Comparison of ENCODE assay signal across 15 mouse cellular contexts in genomic region chr13:30166138-30167090, GRCm38 (mm10). TPM values are rescaled to one million over a fixed set of nuclear protein-coding genes. Genes with fewer than 3 reads are reported as not detected.
A peak's percentile ranks its signal among the peaks of the same experiment; 100 is the strongest.
DNase-seq lines count a peak whose midpoint lies in the region; ATAC-seq and TF ChIP-seq lines count a peak whose summit lies in the region.
"Had no signal": no experiment of that assay in that cellular context is flagged by ENCODE, and none has a peak within 500 bp of the region (broad histone marks: within the 10 kb centered on the region; RNA-seq: fewer than 3 reads in every experiment).

No protein-coding gene starts in this region.

- no peaks in the 10 kb centered on the region for H3K27me3 ChIP-seq in embryonic facial prominence, embryonic 14.5 days (replicated peaks; ENCODE audit: control insufficient read depth, insufficient read depth, low read length)
- no peaks in the 10 kb centered on the region for H3K27me3 ChIP-seq in embryonic facial prominence, embryonic 10.5 days (replicated peaks; ENCODE audit: low read depth, poor library complexity, severe bottlenecking)
- no peaks in the 10 kb centered on the region for H3K27me3 ChIP-seq in spleen, adult 2 months (ENCODE audit: control insufficient read depth, insufficient read depth, low read length)
- H3K27me3 ChIP-seq in neural tube, embryonic 15.5 days (replicated peaks), result no peaks in the 10 kb centered on the region
- H3K27me3 ChIP-seq in liver, embryonic 12.5 days (replicated peaks), result no peaks in the 10 kb centered on the region
- H3K27me3 ChIP-seq: kidney, embryonic 15.5 days had no signal

- no peak for TF ChIP-seq CTCF in spleen, adult 2 months (IDR thresholded peaks at IDR 0.05; ENCODE audit: extremely low read depth, insufficient read depth, insufficient read length, insufficient replicate concordance)

- 62% methylated on average over 13 of the region's 14 CpGs for WGBS in embryonic facial prominence, embryonic 14.5 days
- WGBS in embryonic facial prominence, embryonic 10.5 days, result 71% methylated on average over 14 of the region's 14 CpGs
- 37% methylated on average over 14 of the region's 14 CpGs for WGBS in spleen, adult 2 months
- 79% methylated on average over 14 of the region's 14 CpGs for WGBS in neural tube, embryonic 15.5 days
- 43% methylated on average over 12 of the region's 14 CpGs for WGBS in liver, embryonic 12.5 days (ENCODE audit: insufficient replicate concordance)

- no peak for TF ChIP-seq POLR2A in spleen, adult 2 months (IDR thresholded peaks at IDR 0.05; ENCODE audit: low read depth, low read length)

- H3K27ac ChIP-seq in embryonic facial prominence, embryonic 14.5 days (replicated peaks; ENCODE audit: low read depth, low read length), result no peak overlapping the region
- no peak overlapping the region for H3K27ac ChIP-seq in embryonic facial prominence, embryonic 10.5 days (replicated peaks)
- H3K27ac ChIP-seq in spleen, adult 2 months (ENCODE audit: insufficient read depth, low read length), result peak overlapping the region; percentile 82
- no peak overlapping the region for H3K27ac ChIP-seq in neural tube, embryonic 15.5 days (replicated peaks)
- H3K27ac ChIP-seq in liver, embryonic 12.5 days, result no peak overlapping the region
- H3K27ac ChIP-seq: hindbrain, embryonic 14.5 days; kidney, embryonic 15.5 days had no signal

- no peaks in the 10 kb centered on the region for H3K36me3 ChIP-seq in embryonic facial prominence, embryonic 14.5 days (ENCODE audit: control insufficient read depth, insufficient read depth, low read length)
- H3K36me3 ChIP-seq in embryonic facial prominence, embryonic 10.5 days (replicated peaks), result peaks cover 6% of the 10 kb centered on the region; the same call in 1 of the 2 replicates
- H3K36me3 ChIP-seq in spleen, adult 2 months (ENCODE audit: control insufficient read depth, insufficient read depth, low read length), result no peaks in the 10 kb centered on the region
- no peaks in the 10 kb centered on the region for H3K36me3 ChIP-seq in neural tube, embryonic 15.5 days
- no peaks in the 10 kb centered on the region for H3K36me3 ChIP-seq in liver, embryonic 12.5 days
- H3K36me3 ChIP-seq: kidney, embryonic 15.5 days had no signal

- no peak overlapping the region for H3K9ac ChIP-seq in embryonic facial prominence, embryonic 14.5 days (ENCODE audit: low read depth, low read length)
- H3K9ac ChIP-seq in neural tube, embryonic 15.5 days (replicated peaks), result no peak overlapping the region
- H3K9ac ChIP-seq in liver, embryonic 12.5 days, result no peak overlapping the region
- H3K9ac ChIP-seq: hindbrain, embryonic 14.5 days; kidney, embryonic 15.5 days had no signal

- no peak overlapping the region for H3K4me3 ChIP-seq in embryonic facial prominence, embryonic 14.5 days (ENCODE audit: low read depth, low read length)
- H3K4me3 ChIP-seq in embryonic facial prominence, embryonic 10.5 days, result no peak overlapping the region
- H3K4me3 ChIP-seq in spleen, adult 2 months (ENCODE audit: extremely low read depth, insufficient read depth, insufficient read length), result no peak overlapping the region
- no peak overlapping the region for H3K4me3 ChIP-seq in neural tube, embryonic 15.5 days (replicated peaks)
- H3K4me3 ChIP-seq in liver, embryonic 12.5 days, result no peak overlapping the region
- H3K4me3 ChIP-seq: kidney, embryonic 15.5 days had no signal

- no peak overlapping the region for H3K4me2 ChIP-seq in embryonic facial prominence, embryonic 14.5 days (ENCODE audit: low read depth, low read length)
- H3K4me2 ChIP-seq in neural tube, embryonic 15.5 days, result no peak overlapping the region
- H3K4me2 ChIP-seq in liver, embryonic 12.5 days, result no peak overlapping the region
- H3K4me2 ChIP-seq: hindbrain, embryonic 14.5 days; kidney, embryonic 15.5 days; liver, embryonic 11.5 days had no signal

- no peaks in the 10 kb centered on the region for H3K9me3 ChIP-seq in embryonic facial prominence, embryonic 14.5 days (ENCODE audit: control insufficient read depth, low read length)
- 0 out of 2 replicates have a peak, but pooled peaks cover 2% of the 10 kb centered on the region for H3K9me3 ChIP-seq in embryonic facial prominence, embryonic 10.5 days
- no peaks in the 10 kb centered on the region for H3K9me3 ChIP-seq in neural tube, embryonic 15.5 days (replicated peaks)
- H3K9me3 ChIP-seq in liver, embryonic 12.5 days (replicated peaks), result 0 out of 2 replicates have a peak, but pooled peaks cover 4% of the 10 kb centered on the region
- H3K9me3 ChIP-seq: kidney, embryonic 15.5 days had no signal

- no peak for ATAC-seq in embryonic facial prominence, embryonic 14.5 days (ENCODE audit: low read depth)
- ATAC-seq in megakaryocyte progenitor cell, adult 5-6 weeks (replicated peaks; ENCODE audit: poor library complexity), result peak; percentile 76
- no peak for ATAC-seq in neural tube, embryonic 15.5 days (ENCODE audit: low FRiP score)
- ATAC-seq in liver, embryonic 12.5 days, result no peak
- ATAC-seq: forebrain, embryonic 16.5 days had no signal

- peak; percentile 9 for DNase-seq in embryonic facial prominence, embryonic 14.5 days (ENCODE audit: low spot score)
- no peak for DNase-seq in embryonic facial prominence, embryonic 10.5 days (ENCODE audit: low spot score)
- DNase-seq in spleen, adult 2 months (ENCODE audit: low read depth in 1 of 2, low spot score in 2 of 2), result peak in 1 of 2 experiments; percentile 23
- no peak for DNase-seq in spleen, postnatal 10 days (ENCODE audit: low spot score in 2 of 2)
- peak; percentile 25 for DNase-seq in thymus, postnatal 4 days
- DNase-seq: cerebellum, adult 11-12 months; gastrocnemius, postnatal 14 days; lung, postnatal 10 days had no signal

- no peaks in the 10 kb centered on the region for H3K4me1 ChIP-seq in embryonic facial prominence, embryonic 14.5 days (ENCODE audit: control insufficient read depth, insufficient read depth, low read length)
- H3K4me1 ChIP-seq in embryonic facial prominence, embryonic 10.5 days, result no peaks in the 10 kb centered on the region
- no peaks in the 10 kb centered on the region for H3K4me1 ChIP-seq in spleen, adult 2 months (ENCODE audit: control insufficient read depth, insufficient read depth, insufficient read length)
- H3K4me1 ChIP-seq in neural tube, embryonic 15.5 days, result no peaks in the 10 kb centered on the region
- no peaks in the 10 kb centered on the region for H3K4me1 ChIP-seq in liver, embryonic 12.5 days
- H3K4me1 ChIP-seq: kidney, embryonic 15.5 days had no signal

RNA-seq across cellular contexts. Expression of gene Mboat1, which starts 30.1 kb away (rescaled TPM):
- 15.4 and 16.6 TPM in 2 replicates for polyA plus RNA-seq in embryonic facial prominence, embryonic 14.5 days (2014; fragmentation: Nextera tagmentation; extraction: Ambion mirVana)
- 6.3 and 7.6 TPM in 2 replicates for polyA plus RNA-seq in embryonic facial prominence, embryonic 10.5 days (2016; fragmentation: Nextera tagmentation; extraction: Ambion mirVana)
- polyA plus RNA-seq in spleen, adult 2 months (2012; rRNA removed), result 1.8 and 3.6 TPM in 2 replicates
- total RNA-seq in megakaryocyte progenitor cell, adult 5-6 weeks (2015), result 8.6 and 11.2 TPM in 2 replicates
- 8.5 and 9.6 TPM in 2 replicates for total RNA-seq in megakaryocyte progenitor cell, adult 5-6 weeks (2017)
- 2.3 and 8.7 TPM in 2 replicates for polyA plus RNA-seq in neural tube, embryonic 15.5 days (2015; fragmentation: Nextera tagmentation; extraction: Ambion mirVana)
- 2.6 TPM in 2 replicates for polyA plus RNA-seq in liver, embryonic 12.5 days (2016; fragmentation: Nextera tagmentation; extraction: Ambion mirVana)

Comparison
In these comparisons a context has a peak if more than half of its experiments do, and no peak if none do; other contexts are left out.
1. DNase-seq: peak in embryonic facial prominence, embryonic 14.5 days (single experiment) and thymus, postnatal 4 days (single experiment); none in embryonic facial prominence, embryonic 10.5 days (single experiment) and spleen, postnatal 10 days (0 of 2).